Mouse (Mus musculus): Measurements from ENCODE around the gene Chchd6. TPM values are rescaled to one million over a fixed set of nuclear protein-coding genes. Genes with fewer than 3 reads are reported as not detected.

Chchd6 gene
- total and polyA plus RNA-seq, 3 experiments, result 9.3 to 25.1 (median 11.4) TPM

- peak in 1 of 2 experiments; percentile 24 for DNase-seq
- H3K79me2 ChIP-seq (replicated peaks; ENCODE audit: control insufficient read depth, insufficient read depth, low read length), result no peaks in the 10 kb centered on the region
- H3K9ac ChIP-seq (ENCODE audit: low read depth, low read length), result no peak overlapping the region
- no peak for TF ChIP-seq EP300 (IDR thresholded peaks at IDR 0.05; ENCODE audit: insufficient read depth, low read depth, low read length)
- no peak for TF ChIP-seq POLR2A (IDR thresholded peaks at IDR 0.05; ENCODE audit: insufficient read depth, low read depth, low read length)
- no peak for TF ChIP-seq CTCF (IDR thresholded peaks at IDR 0.05)
- no peak overlapping the region for H3K4me3 ChIP-seq
- peaks cover 10% of the 10 kb centered on the region for H3K4me1 ChIP-seq (ENCODE audit: control insufficient read depth, insufficient read depth, low read length)
- intact Hi-C loops (cut with DNase I), result loop anchor here (2.0 to 5.0 kb wide), 2 partner anchors 43 to 51 kb away; partner anchors contain the start of gene Plxna1
- no peaks in the 10 kb centered on the region for H3K27me3 ChIP-seq (ENCODE audit: control insufficient read depth, insufficient read depth, low read length)
- peaks cover 3% of the 10 kb centered on the region; the same call in 1 of the 2 replicates for H3K36me3 ChIP-seq (ENCODE audit: control insufficient read depth, insufficient read depth, low read length)
- peak overlapping the region; percentile 71 for H3K27ac ChIP-seq
Observed at GRCm38 (mm10) chr6:89413481-89413884, 182.0 kb downstream of the Chchd6 start.

GRCm38 (mm10) chr6:89412562-89412961, 182.9 kb downstream of the Chchd6 start:
- H3K4me1 ChIP-seq (ENCODE audit: control insufficient read depth, insufficient read depth, low read length), result peaks cover 10% of the 10 kb centered on the region
- no peak for TF ChIP-seq POLR2A (IDR thresholded peaks at IDR 0.05; ENCODE audit: insufficient read depth, low read depth, low read length)
- no peak for TF ChIP-seq CTCF (IDR thresholded peaks at IDR 0.05)
- no peak for TF ChIP-seq EP300 (IDR thresholded peaks at IDR 0.05; ENCODE audit: insufficient read depth, low read depth, low read length)
- peaks cover 3% of the 10 kb centered on the region; the same call in 1 of the 2 replicates for H3K36me3 ChIP-seq (ENCODE audit: control insufficient read depth, insufficient read depth, low read length)
- no peak overlapping the region for H3K9ac ChIP-seq (ENCODE audit: low read depth, low read length)
- DNase-seq, result no peak
- no peaks in the 10 kb centered on the region for H3K27me3 ChIP-seq (ENCODE audit: control insufficient read depth, insufficient read depth, low read length)
- 37% methylated on average over 1 of the region's 1 CpGs for WGBS
- intact Hi-C loops (cut with DNase I), result loop anchor here (2.0 to 5.0 kb wide), 2 partner anchors 44 to 50 kb away; partner anchors contain the start of gene Plxna1
- no peaks in the 10 kb centered on the region for H3K79me2 ChIP-seq (replicated peaks; ENCODE audit: control insufficient read depth, insufficient read depth, low read length)
- no peak overlapping the region for H3K27ac ChIP-seq
- no peak overlapping the region for H3K4me3 ChIP-seq

DNA sequence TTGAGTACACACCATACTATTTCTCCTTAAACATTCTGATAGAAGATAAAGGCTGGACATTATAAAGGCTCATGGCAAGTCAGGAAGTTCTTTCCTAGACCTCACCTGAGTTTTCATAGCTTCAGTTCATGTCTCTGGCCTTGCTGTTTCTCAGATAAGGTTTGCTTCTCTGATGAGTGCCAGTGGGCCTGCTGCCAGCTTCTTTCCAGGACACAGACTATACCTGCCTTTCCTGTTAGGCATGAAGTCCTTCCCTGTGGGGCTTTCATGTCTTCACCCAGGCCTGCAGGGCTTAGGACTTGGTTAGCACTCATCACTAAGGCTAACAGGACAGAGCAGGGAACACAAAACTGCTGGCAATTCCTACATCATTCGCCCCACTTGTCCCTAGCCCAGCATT, 186.4 kb downstream of the Chchd6 start:
- intact Hi-C loops (cut with DNase I), result no loop called here
- no peak overlapping the region for H3K27ac ChIP-seq
- no peak overlapping the region for H3K9ac ChIP-seq (ENCODE audit: low read depth, low read length)
- no peak for TF ChIP-seq CTCF (IDR thresholded peaks at IDR 0.05)
- H3K4me3 ChIP-seq, result no peak overlapping the region
- no peaks in the 10 kb centered on the region for H3K79me2 ChIP-seq (replicated peaks; ENCODE audit: control insufficient read depth, insufficient read depth, low read length)
- 100% methylated on average over 1 of the region's 1 CpGs for WGBS
- DNase-seq, result no peak
- no peaks in the 10 kb centered on the region for H3K27me3 ChIP-seq (ENCODE audit: control insufficient read depth, insufficient read depth, low read length)
- peaks cover 3% of the 10 kb centered on the region; the same call in 1 of the 2 replicates for H3K36me3 ChIP-seq (ENCODE audit: control insufficient read depth, insufficient read depth, low read length)
- peaks cover 8% of the 10 kb centered on the region for H3K4me1 ChIP-seq (ENCODE audit: control insufficient read depth, insufficient read depth, low read length)

- no peaks in the 10 kb centered on the region for H3K79me2 ChIP-seq (replicated peaks; ENCODE audit: control insufficient read depth, insufficient read depth, low read length)
- no peaks in the 10 kb centered on the region for H3K27me3 ChIP-seq (ENCODE audit: control insufficient read depth, insufficient read depth, low read length)
- no peaks in the 10 kb centered on the region for H3K36me3 ChIP-seq (ENCODE audit: control insufficient read depth, insufficient read depth, low read length)
- no peak for TF ChIP-seq POLR2A (IDR thresholded peaks at IDR 0.05; ENCODE audit: insufficient read depth, low read depth, low read length)
- TF ChIP-seq EP300 (IDR thresholded peaks at IDR 0.05; ENCODE audit: insufficient read depth, low read depth, low read length), result no peak
- no peak for TF ChIP-seq CTCF (IDR thresholded peaks at IDR 0.05)
- intact Hi-C loops (cut with DNase I), result no loop called here
- DNase-seq, result no peak
- H3K4me3 ChIP-seq, result no peak overlapping the region
- no peak overlapping the region for H3K9ac ChIP-seq (ENCODE audit: low read depth, low read length)
- 41% methylated on average over 5 of the region's 5 CpGs for WGBS
- no peak overlapping the region for H3K27ac ChIP-seq
- H3K4me1 ChIP-seq (ENCODE audit: control insufficient read depth, insufficient read depth, low read length), result peaks cover 9% of the 10 kb centered on the region
Observed at GRCm38 (mm10) chr6:89408259-89408658, 187.2 kb downstream of the Chchd6 start.

DNA sequence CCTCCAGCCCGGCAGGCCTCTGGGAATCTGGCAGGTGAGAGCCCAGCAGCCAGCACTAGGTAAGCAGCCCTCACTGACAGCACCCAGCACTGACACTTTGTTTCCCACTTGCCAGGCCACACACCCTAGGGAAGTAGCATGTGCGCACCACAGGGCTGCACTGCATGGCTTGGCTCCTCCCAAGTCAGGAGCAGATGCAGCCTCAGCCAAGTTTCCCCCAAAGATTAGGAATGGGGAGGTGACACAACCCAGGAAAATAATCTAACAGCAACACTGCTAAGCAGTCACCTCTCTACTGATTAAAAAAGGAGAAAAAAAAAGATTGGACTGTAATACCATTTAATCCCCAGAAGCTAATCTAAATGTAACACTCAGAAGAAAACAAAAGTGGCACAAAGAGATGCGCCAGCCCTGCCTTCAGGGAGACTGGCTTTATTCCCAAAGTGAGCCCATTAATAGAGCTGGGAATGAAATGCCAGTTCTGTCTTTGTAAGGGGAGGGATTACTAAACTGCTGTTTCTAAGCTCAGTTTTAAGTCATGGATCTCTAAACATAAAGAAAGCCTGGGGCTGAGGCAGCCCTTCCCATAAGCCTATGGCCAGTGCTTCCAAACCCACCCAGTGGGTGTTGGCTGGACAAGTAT, 188.1 kb downstream of the Chchd6 start:
- Histone ChIP-seq H3K9ac (ENCODE audit: low read depth, low read length) (no peak overlapping the region), H3K79me2 (replicated peaks; ENCODE audit: control insufficient read depth, insufficient read depth, low read length) (no peaks in the 10 kb centered on the region), H3K36me3 (ENCODE audit: control insufficient read depth, insufficient read depth, low read length) (no peaks in the 10 kb centered on the region), H3K4me1 (ENCODE audit: control insufficient read depth, insufficient read depth, low read length) (peaks cover 6% of the 10 kb centered on the region), H3K4me3 (no peak overlapping the region), H3K27me3 (ENCODE audit: control insufficient read depth, insufficient read depth, low read length) (no peaks in the 10 kb centered on the region), H3K27ac (no peak overlapping the region)
- intact Hi-C loops (cut with DNase I), result no loop called here
- DNase-seq, result no peak
- WGBS, result 68% methylated on average over 3 of the region's 3 CpGs
- no peak for TF ChIP-seq POLR2A (IDR thresholded peaks at IDR 0.05; ENCODE audit: insufficient read depth, low read depth, low read length)

DNA sequence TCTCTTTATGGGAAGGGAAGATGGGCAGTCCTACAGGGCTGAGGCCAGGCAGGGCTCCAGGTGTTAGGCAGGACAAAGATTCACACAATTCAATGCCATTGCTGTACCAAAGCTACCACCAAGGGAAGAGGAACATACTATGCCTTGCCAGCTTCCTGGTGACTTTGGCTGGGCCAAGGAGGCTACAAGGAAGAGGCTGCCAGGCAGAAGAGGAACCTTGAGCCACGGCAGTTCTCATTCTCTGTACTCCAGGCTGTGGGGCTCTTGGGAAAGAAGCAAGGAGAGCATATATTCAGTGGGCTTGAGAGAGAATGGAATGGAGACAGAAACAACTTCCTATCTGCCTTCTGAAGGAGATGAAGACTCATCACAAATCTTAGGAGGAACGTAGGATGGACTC, 190.5 kb downstream of the Chchd6 start:
- DNase-seq, result no peak
- Histone ChIP-seq H3K9ac (ENCODE audit: low read depth, low read length) (no peak overlapping the region), H3K4me1 (ENCODE audit: control insufficient read depth, insufficient read depth, low read length) (peaks cover 6% of the 10 kb centered on the region), H3K36me3 (ENCODE audit: control insufficient read depth, insufficient read depth, low read length) (no peaks in the 10 kb centered on the region), H3K27ac (no peak overlapping the region), H3K4me3 (no peak overlapping the region), H3K79me2 (replicated peaks; ENCODE audit: control insufficient read depth, insufficient read depth, low read length) (no peaks in the 10 kb centered on the region), H3K27me3 (ENCODE audit: control insufficient read depth, insufficient read depth, low read length) (no peaks in the 10 kb centered on the region)
- intact Hi-C loops (cut with DNase I), result no loop called here
- TF ChIP-seq EP300 (IDR thresholded peaks at IDR 0.05; ENCODE audit: insufficient read depth, low read depth, low read length) (no peak), CTCF (IDR thresholded peaks at IDR 0.05) (no peak), POLR2A (IDR thresholded peaks at IDR 0.05; ENCODE audit: insufficient read depth, low read depth, low read length) (no peak)
- 94% methylated on average over 2 of the region's 2 CpGs for WGBS

Measured in heart, adult 2 months (tissue).